Mouse (Mus musculus) B cell, adult 67 days (primary cell): Measurements from ENCODE around the gene Olfr1387. TPM values are rescaled to one million over a fixed set of nuclear protein-coding genes. Genes with fewer than 3 reads are reported as not detected.

Experiments
- total RNA-seq, 2 experiments: library from RNA; stranded (reverse); gene quantifications; 4 replicates each; pipeline ENCODE4 v1.2.4; 2023

Olfr1387 gene
- not detected for total RNA-seq

DNA sequence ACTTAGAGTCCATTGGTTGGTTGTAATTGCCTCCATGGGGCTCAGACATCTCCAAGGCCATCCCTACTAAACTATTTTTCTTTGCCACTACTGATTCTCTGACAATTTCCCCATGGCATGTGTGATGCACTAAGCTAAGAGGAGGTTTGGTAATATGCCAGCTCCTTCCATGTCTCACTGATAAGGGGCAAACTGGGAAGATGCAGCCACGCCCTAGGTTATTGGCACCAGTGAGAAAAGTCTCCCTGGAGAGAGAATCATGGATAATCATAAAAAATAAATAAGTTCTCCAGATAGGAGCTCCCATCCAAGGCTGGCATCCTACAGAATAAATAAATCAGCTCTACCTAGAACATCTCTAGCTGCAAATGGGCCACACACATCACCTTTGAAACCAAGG is at the start of gene Olfr1387:
Olfr1387 (plus strand) TSS at position 301 of the 400 bp plus-strand sequence.

DNA sequence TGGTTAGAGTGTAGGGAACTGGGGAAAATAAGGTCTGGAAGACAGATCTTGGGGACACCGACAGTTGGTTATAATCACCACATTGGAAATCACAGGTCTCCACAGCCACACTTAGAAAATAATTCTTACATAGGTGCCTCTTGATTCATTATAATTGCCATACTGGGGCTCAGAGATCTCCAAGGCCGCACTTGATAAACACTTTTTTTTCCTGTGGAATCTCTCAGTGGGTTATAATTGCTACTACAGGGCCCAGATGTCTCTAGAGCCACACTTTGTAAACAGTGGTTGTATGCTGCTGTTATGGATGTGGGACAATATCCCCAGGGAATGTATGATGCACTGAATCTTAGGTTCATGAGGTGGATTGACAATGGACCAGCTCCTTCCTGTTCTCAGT is 32.4 kb upstream of the Olfr1387 start, which contains the start of gene Olfr1389:
Olfr1389 (plus strand) TSS at position 301 of the 400 bp plus-strand sequence.

DNA sequence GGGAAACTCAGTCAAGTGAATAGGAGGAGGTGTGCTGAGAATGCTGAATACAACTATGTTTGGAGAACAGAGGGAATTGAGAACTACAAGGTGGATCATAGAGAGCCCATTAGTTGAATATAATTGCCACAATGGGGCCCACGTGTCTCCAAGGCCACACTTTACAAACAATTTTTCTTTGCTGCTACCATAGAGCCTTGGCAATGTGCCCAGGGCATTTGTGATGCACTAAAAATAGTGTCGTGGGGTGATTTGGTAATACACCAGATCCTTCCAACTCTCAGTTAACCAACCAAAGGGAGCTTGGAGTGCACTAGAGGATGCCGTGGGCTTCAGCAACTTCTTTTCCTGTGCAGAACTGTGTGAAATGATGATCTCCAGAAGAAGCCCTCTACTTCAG is 18.7 kb upstream of the Olfr1387 start, which contains the start of gene Olfr1388:
Olfr1388 (plus strand) TSS at position 214 of the 400 bp plus-strand sequence.

DNA sequence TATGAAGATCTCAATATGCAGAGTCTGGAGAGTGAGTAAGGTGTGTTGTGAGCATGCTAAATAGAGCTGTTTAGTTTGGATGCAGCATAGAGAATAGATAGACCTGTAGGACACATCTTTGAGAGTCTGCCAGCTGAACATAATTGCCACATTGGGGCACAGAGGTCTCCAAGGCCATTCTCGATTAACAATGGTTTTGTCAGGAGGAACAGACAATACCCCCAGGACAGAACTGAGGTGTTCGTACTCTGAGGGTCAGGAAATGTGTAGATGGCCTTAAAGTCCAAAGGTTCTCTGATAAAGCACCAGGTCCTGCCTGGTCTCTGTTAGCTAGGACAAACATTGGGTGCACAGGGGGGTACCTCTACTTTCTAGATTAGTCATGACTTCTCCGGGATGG is 9.6 kb downstream of the Olfr1387 start, which contains the start of gene Olfr1386:
Olfr1386 (plus strand) TSS at position 301 of the 400 bp plus-strand sequence.

DNA sequence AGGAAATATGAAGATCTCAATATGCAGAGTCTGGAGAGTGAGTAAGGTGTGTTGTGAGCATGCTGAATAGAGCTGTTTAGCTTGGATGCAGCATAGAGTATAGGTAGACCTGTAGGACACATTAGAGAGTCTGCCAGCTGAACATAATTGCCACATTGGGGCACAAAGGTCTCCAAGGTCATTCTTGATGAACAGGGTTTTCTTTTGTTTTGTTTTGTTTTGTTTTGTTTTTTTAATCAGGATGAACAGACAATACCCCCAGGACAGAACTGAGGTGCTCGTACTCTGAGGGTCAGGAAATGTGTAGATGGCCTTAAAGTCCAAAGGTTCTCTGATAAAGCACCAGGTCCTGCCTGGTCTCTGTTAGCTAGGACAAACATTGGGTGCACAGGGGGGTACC is 33.6 kb downstream of the Olfr1387 start, which contains the start of gene Olfr1385:
Olfr1385 (plus strand) TSS at position 301 of the 400 bp plus-strand sequence.

Other genes starting within 250 kb of the Olfr1387 start
- 100 to 1,000 TPM; 206 to 251 TPM for gene Mgat1, start 211.2 kb upstream of the Olfr1387 start, total RNA-seq
- 1 to 10 TPM; 1.2 to 1.5 TPM for gene Olfr1393, start 177.0 kb upstream of the Olfr1387 start, total RNA-seq
- under 1 TPM; 0.21 to 0.52 TPM for gene Olfr1392, start 170.1 kb upstream of the Olfr1387 start, total RNA-seq
- not detected for gene Olfr10, start 150.6 kb upstream of the Olfr1387 start, total RNA-seq
- not detected for gene Olfr1391, start 132.6 kb upstream of the Olfr1387 start, total RNA-seq
- gene Olfr1390, start 120.2 kb upstream of the Olfr1387 start, total RNA-seq, result not detected
- not detected for gene Olfr1389, start 32.3 kb upstream of the Olfr1387 start, total RNA-seq
- under 1 TPM; 0.64 to 0.92 TPM for gene Olfr1388, start 18.7 kb upstream of the Olfr1387 start, total RNA-seq
- gene Olfr1386, start 9.7 kb downstream of the Olfr1387 start, total RNA-seq, result not detected
- not detected for gene Olfr1385, start 33.7 kb downstream of the Olfr1387 start, total RNA-seq
- not detected for gene Olfr1384, start 51.4 kb downstream of the Olfr1387 start, total RNA-seq
- not detected for gene Olfr1383, start 64.3 kb downstream of the Olfr1387 start, total RNA-seq
- gene Olfr1382, start 72.9 kb downstream of the Olfr1387 start, total RNA-seq, result not detected
- gene Olfr1381, start 88.1 kb downstream of the Olfr1387 start, total RNA-seq, result not detected
- gene Olfr1380, start 101.5 kb downstream of the Olfr1387 start, total RNA-seq, result not detected
- not detected for gene Flt4, start 153.9 kb downstream of the Olfr1387 start, total RNA-seq
- not detected for gene Scgb3a1, start 208.3 kb downstream of the Olfr1387 start, total RNA-seq